Mouse (Mus musculus): ENCODE data around the gene Ing3. TPM values are rescaled to one million over a fixed set of nuclear protein-coding genes. Genes with fewer than 3 reads are reported as not detected.

Gene Ing3
- polyA plus RNA-seq, 2 experiments from 2014 or later: 74.7 to 101 TPM

Other genes starting within 250 kb of the Ing3 start
- not detected for gene Tspan12, start 97.1 kb upstream of the Ing3 start, polyA plus RNA-seq (2017; shearing (Covaris generic))
- gene Cped1, start 36.3 kb downstream of the Ing3 start, polyA plus RNA-seq (2017; shearing (Covaris generic)): under 1 TPM in 1 of 2 experiments, not detected in 1; 0.15 TPM

All from CD4-positive, CD25-positive, alpha-beta regulatory T cell, adult 4 months (primary cell).